Mouse (Mus musculus): ENCODE results near the gene C87414. TPM values are rescaled to one million over a fixed set of nuclear protein-coding genes. Genes with fewer than 3 reads are reported as not detected.

The C87414 gene
- polyA plus RNA-seq (2014; fragmentation: Illumina TruSeq; extraction: RNeasy Lipid Tissue Mini Kit (QIAGEN cat#74804); ENCODE audit: low read depth, low replicate concordance): not detected

DNA sequence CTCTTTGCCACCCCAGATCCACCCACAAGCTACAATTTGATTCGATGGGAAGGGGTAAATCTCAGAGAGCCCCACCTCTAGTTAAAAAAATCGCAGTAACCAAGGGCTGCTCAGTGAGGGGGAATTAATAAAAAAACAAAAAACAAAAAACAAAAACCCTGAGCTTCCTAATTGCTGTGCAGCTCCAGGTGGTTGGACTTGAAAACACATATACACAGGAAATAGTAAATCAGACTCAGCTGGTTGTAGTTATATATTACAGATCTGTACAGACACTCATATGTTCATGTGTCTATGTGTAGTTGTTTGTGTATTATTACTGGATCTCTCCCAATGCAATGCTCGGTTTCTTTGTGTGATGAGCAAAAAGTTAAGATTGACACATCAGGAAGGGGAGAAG lies at the start of gene C87414:
C87414 (minus strand) TSS at position 101 of the 400 bp plus-strand sequence.

Other genes starting within 250 kb of the C87414 start
- gene Gm16427, start 131.4 kb downstream of the C87414 start, polyA plus RNA-seq (2014; fragmentation: Illumina TruSeq; extraction: RNeasy Lipid Tissue Mini Kit (QIAGEN cat#74804); ENCODE audit: low read depth, low replicate concordance): not detected
- gene Gm7792, start 172.2 kb upstream of the C87414 start, polyA plus RNA-seq (2014; fragmentation: Illumina TruSeq; extraction: RNeasy Lipid Tissue Mini Kit (QIAGEN cat#74804); ENCODE audit: low read depth, low replicate concordance): not detected